Mouse (Mus musculus) neural tube, embryonic 13.5 days (tissue): ENCODE results near the gene Snph. TPM values are rescaled to one million over a fixed set of nuclear protein-coding genes. Genes with fewer than 3 reads are reported as not detected.
A peak's percentile ranks its signal among the peaks of the same experiment; 100 is the strongest.

Experiments used
- ATAC-seq: fragments of 200-750 bp; cut with Nextera tagmentation; 2 replicates; pipeline ENCODE4 v1.8.0; 2017; ENCODE audit warnings: low read depth, mild to moderate bottlenecking, moderate TSS enrichment, moderate library complexity
- H3K27ac ChIP-seq: fragments of 300-500 bp; sonication (generic); replicated peaks from 2 replicates; pipeline ENCODE4 v1.5.1; 2015; ENCODE audit warnings: moderate library complexity, mild to moderate bottlenecking, inconsistent platforms
- H3K27me3 ChIP-seq: fragments of 300-500 bp; sonication (generic); 2 replicates; pipeline ENCODE4 v1.6.1; 2015; ENCODE audit warnings: mild to moderate bottlenecking, inconsistent platforms
- H3K36me3 ChIP-seq: fragments of 300-500 bp; sonication (generic); 2 replicates; pipeline ENCODE4 v1.6.1; 2015; ENCODE audit warnings: mild to moderate bottlenecking, inconsistent platforms
- H3K4me1 ChIP-seq: fragments of 300-500 bp; sonication (generic); replicated peaks from 2 replicates; pipeline ENCODE4 v1.6.1; 2015; ENCODE audit warnings: inconsistent platforms
- H3K4me2 ChIP-seq: fragments of 300-500 bp; sonication (generic); 2 replicates; pipeline ENCODE4 v1.6.1; 2015; ENCODE audit warnings: inconsistent platforms, mild to moderate bottlenecking, moderate library complexity
- H3K4me3 ChIP-seq: fragments of 300-500 bp; sonication (generic); 2 replicates; pipeline ENCODE4 v1.5.1; 2015; ENCODE audit warnings: mild to moderate bottlenecking, inconsistent platforms
- H3K9ac ChIP-seq: fragments of 300-500 bp; sonication (generic); 2 replicates; pipeline ENCODE4 v1.6.1; 2015; ENCODE audit warnings: moderate library complexity, mild to moderate bottlenecking, inconsistent platforms
- H3K9me3 ChIP-seq: fragments of 300-500 bp; sonication (generic); 2 replicates; pipeline ENCODE4 v1.6.1; 2016; ENCODE audit warnings: inconsistent platforms
- WGBS: fragments of 180-500 bp; shearing (Covaris S2); methylation state at CpG from one replicate; pipeline ENCODE4 v1.1.7; 2015; 5-methylcytosine and 5-hydroxymethylcytosine counted together
- polyA plus RNA-seq: library from polyadenylated mRNA; unstranded; fragments of >200 nt; fragmentation: Nextera tagmentation; extraction: Ambion mirVana; gene quantifications from 2 replicates; pipeline ENCODE4 v1.2.1, GENCODE M21; 2015

Gene Snph
- polyA plus RNA-seq, 1 experiment from 2014 or later, result 18.3 TPM

GRCm38 (mm10) chr2:151587306-151587705 is 45.1 kb downstream of the Snph start:
- Histone ChIP-seq H3K4me1 (no peaks in the 10 kb centered on the region), H3K27ac (no peak overlapping the region), H3K4me2 (no peak overlapping the region), H3K9ac (no peak overlapping the region), H3K36me3 (0 out of 2 replicates have a peak, but pooled peaks cover 11% of the 10 kb centered on the region), H3K27me3 (no peaks in the 10 kb centered on the region), H3K4me3 (no peak overlapping the region), H3K9me3 (no peaks in the 10 kb centered on the region)
- ATAC-seq, result no peak
- 84% methylated on average over 9 of the region's 9 CpGs for WGBS

- WGBS, result 95% methylated on average over 1 of the region's 1 CpGs
- Histone ChIP-seq H3K4me3 (no peak overlapping the region), H3K27me3 (no peaks in the 10 kb centered on the region), H3K36me3 (0 out of 2 replicates have a peak, but pooled peaks cover 6% of the 10 kb centered on the region), H3K27ac (no peak overlapping the region), H3K4me2 (no peak overlapping the region), H3K9ac (no peak overlapping the region), H3K4me1 (no peaks in the 10 kb centered on the region), H3K9me3 (no peaks in the 10 kb centered on the region)
- no peak for ATAC-seq
These were observed 45.6 kb downstream of the Snph start for GRCm38 (mm10) chr2:151586807-151587206.

GRCm38 (mm10) chr2:151585934-151586333 is 46.5 kb downstream of the Snph start:
- Histone ChIP-seq H3K9ac (no peak overlapping the region), H3K36me3 (no peaks in the 10 kb centered on the region), H3K27me3 (no peaks in the 10 kb centered on the region), H3K9me3 (no peaks in the 10 kb centered on the region), H3K27ac (no peak overlapping the region), H3K4me3 (no peak overlapping the region), H3K4me1 (no peaks in the 10 kb centered on the region), H3K4me2 (no peak overlapping the region)
- WGBS, result 71% methylated on average over 3 of the region's 3 CpGs
- ATAC-seq, result no peak

- Histone ChIP-seq H3K9ac (no peak overlapping the region), H3K36me3 (no peaks in the 10 kb centered on the region), H3K27me3 (no peaks in the 10 kb centered on the region), H3K4me2 (no peak overlapping the region), H3K27ac (no peak overlapping the region), H3K4me3 (no peak overlapping the region), H3K9me3 (no peaks in the 10 kb centered on the region), H3K4me1 (peaks cover 8% of the 10 kb centered on the region)
- WGBS, result 33% methylated on average over 1 of the region's 1 CpGs
- no peak for ATAC-seq
These were observed 51.4 kb downstream of the Snph start for GRCm38 (mm10) chr2:151580945-151581344.

- Histone ChIP-seq H3K4me2 (no peak overlapping the region), H3K9ac (no peak overlapping the region), H3K9me3 (no peaks in the 10 kb centered on the region), H3K4me1 (peaks cover 17% of the 10 kb centered on the region), H3K27ac (no peak overlapping the region), H3K36me3 (no peaks in the 10 kb centered on the region), H3K27me3 (no peaks in the 10 kb centered on the region), H3K4me3 (no peak overlapping the region)
- WGBS, result 88% methylated on average over 4 of the region's 4 CpGs
- ATAC-seq, result no peak
These were observed 53.2 kb downstream of the Snph start for GRCm38 (mm10) chr2:151579183-151579582.

- peaks cover 17% of the 10 kb centered on the region for H3K4me1 ChIP-seq
- peak overlapping the region; percentile 48 for H3K4me3 ChIP-seq
- peak overlapping the region; percentile 79 for H3K9ac ChIP-seq
- H3K27ac ChIP-seq, result peak overlapping the region; percentile 91
- under 1% methylated on average over 38 of the region's 38 CpGs for WGBS
- H3K4me2 ChIP-seq, result peak overlapping the region; percentile 80
- peak; percentile 95 for ATAC-seq
- H3K9me3 ChIP-seq, result no peaks in the 10 kb centered on the region
- no peaks in the 10 kb centered on the region for H3K27me3 ChIP-seq
- no peaks in the 10 kb centered on the region for H3K36me3 ChIP-seq
These were observed 56.5 kb downstream of the Snph start for GRCm38 (mm10) chr2:151575699-151576389.

- no peaks in the 10 kb centered on the region for H3K36me3 ChIP-seq
- no peaks in the 10 kb centered on the region for H3K27me3 ChIP-seq
- H3K9me3 ChIP-seq, result no peaks in the 10 kb centered on the region
- peak overlapping the region; percentile 91 for H3K27ac ChIP-seq
- 23% methylated on average over 7 of the region's 7 CpGs for WGBS
- peak; percentile 13 for ATAC-seq
- peaks cover 17% of the 10 kb centered on the region for H3K4me1 ChIP-seq
- peak overlapping the region; percentile 48 for H3K4me3 ChIP-seq
- H3K9ac ChIP-seq, result peak overlapping the region; percentile 79
- peak overlapping the region; percentile 80 for H3K4me2 ChIP-seq
These were observed 57.2 kb downstream of the Snph start for GRCm38 (mm10) chr2:151575119-151575698.

GRCm38 (mm10) chr2:151574607-151575006 is 57.8 kb downstream of the Snph start:
- no peak overlapping the region for H3K27ac ChIP-seq
- ATAC-seq, result no peak
- 70% methylated on average over 5 of the region's 5 CpGs for WGBS
- H3K9ac ChIP-seq, result no peak overlapping the region
- H3K9me3 ChIP-seq, result no peaks in the 10 kb centered on the region
- no peak overlapping the region for H3K4me2 ChIP-seq
- H3K4me3 ChIP-seq, result no peak overlapping the region
- peaks cover 17% of the 10 kb centered on the region for H3K4me1 ChIP-seq
- H3K36me3 ChIP-seq, result no peaks in the 10 kb centered on the region
- H3K27me3 ChIP-seq, result no peaks in the 10 kb centered on the region

GRCm38 (mm10) chr2:151573667-151574066 is 58.7 kb downstream of the Snph start:
- Histone ChIP-seq H3K4me2 (no peak overlapping the region), H3K27me3 (no peaks in the 10 kb centered on the region), H3K9ac (no peak overlapping the region), H3K4me1 (peaks cover 17% of the 10 kb centered on the region), H3K9me3 (no peaks in the 10 kb centered on the region), H3K4me3 (no peak overlapping the region), H3K36me3 (no peaks in the 10 kb centered on the region), H3K27ac (no peak overlapping the region)
- WGBS, result 63% methylated on average over 3 of the region's 3 CpGs
- ATAC-seq, result no peak

GRCm38 (mm10) chr2:151571873-151572700 is 60.3 kb downstream of the Snph start, which contains the start of gene Sdcbp2:
TSS of gene Sdcbp2 (plus strand) at chr2:151572622.
- no peak within 1 kb of the TSS for H3K4me2 ChIP-seq
- H3K27me3 ChIP-seq, result no peaks in the 10 kb centered on the region
- no peak for ATAC-seq
- 80% methylated on average over 17 of the region's 17 CpGs for WGBS
- no peaks in the 10 kb centered on the region for H3K9me3 ChIP-seq
- H3K4me3 ChIP-seq, result no peak within 1 kb of the TSS
- H3K4me1 ChIP-seq, result peaks cover 17% of the 10 kb centered on the region
- no peak within 1 kb of the TSS for H3K9ac ChIP-seq
- H3K27ac ChIP-seq, result no peak within 1 kb of the TSS
- H3K36me3 ChIP-seq, result no peaks in the 10 kb centered on the region

GRCm38 (mm10) chr2:151569452-151569851 is 62.9 kb downstream of the Snph start:
- H3K27ac ChIP-seq, result no peak overlapping the region
- 83% methylated on average over 2 of the region's 2 CpGs for WGBS

GRCm38 (mm10) chr2:151566856-151567255 is 65.5 kb downstream of the Snph start:
- no peak overlapping the region for H3K4me2 ChIP-seq
- ATAC-seq, result no peak
- H3K9me3 ChIP-seq, result no peaks in the 10 kb centered on the region
- no peaks in the 10 kb centered on the region for H3K27me3 ChIP-seq
- WGBS, result 89% methylated on average over 6 of the region's 6 CpGs
- H3K4me3 ChIP-seq, result no peak overlapping the region
- no peaks in the 10 kb centered on the region for H3K4me1 ChIP-seq
- H3K36me3 ChIP-seq, result peaks cover 27% of the 10 kb centered on the region
- no peak overlapping the region for H3K9ac ChIP-seq
- no peak overlapping the region for H3K27ac ChIP-seq

More at GRCm38 (mm10) chr2:151569452-151569851, 62.9 kb downstream of the Snph start:
- Histone ChIP-seq H3K4me2 (no peak overlapping the region), H3K36me3 (peaks cover 7% of the 10 kb centered on the region; the same call in 1 of the 2 replicates), H3K4me3 (no peak overlapping the region), H3K4me1 (no peaks in the 10 kb centered on the region), H3K27me3 (no peaks in the 10 kb centered on the region), H3K9ac (no peak overlapping the region), H3K9me3 (no peaks in the 10 kb centered on the region)
- no peak for ATAC-seq
